Mouse (Mus musculus) stomach, embryonic 15.5 days (tissue): ENCODE measurements at regions not wholly inside any gene's neighbourhood (a gene's known extent, or its start where the extent isn't known, plus 50 kb on each side); places are given as distances from the start of the nearest gene placed in this dataset.

Source experiments
- ATAC-seq: fragments of 200-750 bp; cut with Nextera tagmentation; 2 replicates; pipeline ENCODE4 v1.8.0; 2017; ENCODE audit warnings: low read depth, moderate number of reproducible peaks, moderate TSS enrichment; ENCODE audit not compliant: insufficient read depth, low FRiP score
- H3K27ac ChIP-seq: fragments of 300-500 bp; sonication (generic); 2 replicates; pipeline ENCODE4 v1.5.1; 2015; ENCODE audit warnings: mild to moderate bottlenecking, inconsistent platforms
- H3K27me3 ChIP-seq: fragments of 300-500 bp; sonication (generic); replicated peaks from 2 replicates; pipeline ENCODE4 v1.6.1; 2015; ENCODE audit warnings: inconsistent platforms
- H3K36me3 ChIP-seq: fragments of 300-500 bp; sonication (generic); 2 replicates; pipeline ENCODE4 v1.6.1; 2015; ENCODE audit warnings: inconsistent platforms
- H3K4me1 ChIP-seq: fragments of 300-500 bp; sonication (generic); 2 replicates; pipeline ENCODE4 v1.6.1; 2015; ENCODE audit warnings: inconsistent platforms
- H3K4me2 ChIP-seq: fragments of 300-500 bp; sonication (generic); 2 replicates; pipeline ENCODE4 v1.6.1; 2015; ENCODE audit warnings: mild to moderate bottlenecking, inconsistent platforms
- H3K4me3 ChIP-seq: fragments of 300-500 bp; sonication (generic); replicated peaks from 2 replicates; pipeline ENCODE4 v1.5.1; 2015; ENCODE audit warnings: inconsistent platforms
- H3K9ac ChIP-seq: fragments of 300-500 bp; sonication (generic); 2 replicates; pipeline ENCODE4 v1.6.1; 2015; ENCODE audit warnings: inconsistent platforms
- H3K9me3 ChIP-seq: fragments of 300-500 bp; sonication (generic); 2 replicates; pipeline ENCODE4 v1.6.1; 2016; ENCODE audit warnings: inconsistent platforms
- WGBS: fragments of 180-500 bp; shearing (Covaris S2); methylation state at CpG from one replicate; pipeline ENCODE4 v1.1.7; 2015; 5-methylcytosine and 5-hydroxymethylcytosine counted together

- no peak for ATAC-seq
- 59% methylated on average over 6 of the region's 6 CpGs for WGBS
These were observed 673.5 kb downstream of the Olfm4 start for GRCm38 (mm10) chr14:80657408-80657807.

GRCm38 (mm10) chr14:80682876-80683275 is 699.0 kb downstream of the Olfm4 start:
- Histone ChIP-seq H3K9me3 (no peaks in the 10 kb centered on the region), H3K4me1 (no peaks in the 10 kb centered on the region), H3K27ac (no peak overlapping the region), H3K4me2 (no peak overlapping the region), H3K36me3 (no peaks in the 10 kb centered on the region), H3K27me3 (no peaks in the 10 kb centered on the region), H3K4me3 (no peak overlapping the region), H3K9ac (no peak overlapping the region)
- 50% methylated on average over 1 of the region's 1 CpGs for WGBS
- ATAC-seq: no peak; the same call in 1 of the 2 replicates

More at GRCm38 (mm10) chr14:80657408-80657807, 673.5 kb downstream of the Olfm4 start:
- Histone ChIP-seq H3K27ac (no peak overlapping the region), H3K4me2 (no peak overlapping the region), H3K4me3 (no peak overlapping the region), H3K9me3 (no peaks in the 10 kb centered on the region), H3K27me3 (no peaks in the 10 kb centered on the region), H3K9ac (no peak overlapping the region), H3K4me1 (no peaks in the 10 kb centered on the region), H3K36me3 (no peaks in the 10 kb centered on the region)

GRCm38 (mm10) chr14:80683282-80683681 is 699.4 kb downstream of the Olfm4 start:
- no peak overlapping the region for H3K4me2 ChIP-seq
- no peak overlapping the region for H3K9ac ChIP-seq

GRCm38 (mm10) chr14:80683703-80684102 is 699.8 kb downstream of the Olfm4 start:
- H3K36me3 ChIP-seq: no peaks in the 10 kb centered on the region
- WGBS: 65% methylated on average over 6 of the region's 6 CpGs
- ATAC-seq: no peak
- no peak overlapping the region for H3K4me2 ChIP-seq
- no peak overlapping the region for H3K4me3 ChIP-seq
- H3K9ac ChIP-seq: no peak overlapping the region
- no peaks in the 10 kb centered on the region for H3K27me3 ChIP-seq
- H3K4me1 ChIP-seq: no peaks in the 10 kb centered on the region
- no peaks in the 10 kb centered on the region for H3K9me3 ChIP-seq
- no peak overlapping the region for H3K27ac ChIP-seq

More at GRCm38 (mm10) chr14:80683282-80683681, 699.4 kb downstream of the Olfm4 start:
- H3K27ac ChIP-seq: no peak overlapping the region
- 0 out of 2 replicates have a peak, but pooled peaks have one; percentile 35 for ATAC-seq
- H3K9me3 ChIP-seq: no peaks in the 10 kb centered on the region
- H3K4me3 ChIP-seq: no peak overlapping the region
- H3K36me3 ChIP-seq: no peaks in the 10 kb centered on the region
- H3K27me3 ChIP-seq: no peaks in the 10 kb centered on the region
- H3K4me1 ChIP-seq: no peaks in the 10 kb centered on the region
- 58% methylated on average over 7 of the region's 7 CpGs for WGBS

GRCm38 (mm10) chr14:80690476-80690875 is 706.6 kb downstream of the Olfm4 start:
- H3K4me2 ChIP-seq: no peak overlapping the region
- WGBS: 11% methylated on average over 1 of the region's 1 CpGs
- H3K9ac ChIP-seq: no peak overlapping the region
- no peaks in the 10 kb centered on the region for H3K9me3 ChIP-seq
- ATAC-seq: no peak
- H3K4me3 ChIP-seq: no peak overlapping the region
- H3K27me3 ChIP-seq: no peaks in the 10 kb centered on the region
- H3K4me1 ChIP-seq: no peaks in the 10 kb centered on the region
- no peaks in the 10 kb centered on the region for H3K36me3 ChIP-seq
- no peak overlapping the region for H3K27ac ChIP-seq

GRCm38 (mm10) chr14:80722766-80723531 is 739.1 kb downstream of the Olfm4 start:
- Histone ChIP-seq H3K4me2 (no peak overlapping the region), H3K27ac (no peak overlapping the region)

GRCm38 (mm10) chr14:80731194-80731593 is 747.3 kb downstream of the Olfm4 start:
- ATAC-seq: no peak
- Histone ChIP-seq H3K9ac (no peak overlapping the region), H3K9me3 (no peaks in the 10 kb centered on the region), H3K4me1 (no peaks in the 10 kb centered on the region), H3K4me3 (no peak overlapping the region), H3K36me3 (no peaks in the 10 kb centered on the region), H3K27ac (no peak overlapping the region), H3K27me3 (no peaks in the 10 kb centered on the region), H3K4me2 (no peak overlapping the region)
- WGBS: 71% methylated on average over 5 of the region's 5 CpGs

More at GRCm38 (mm10) chr14:80722766-80723531, 739.1 kb downstream of the Olfm4 start:
- 64% methylated on average over 4 of the region's 4 CpGs for WGBS
- Histone ChIP-seq H3K4me3 (no peak overlapping the region), H3K9me3 (no peaks in the 10 kb centered on the region), H3K9ac (no peak overlapping the region), H3K4me1 (no peaks in the 10 kb centered on the region), H3K27me3 (no peaks in the 10 kb centered on the region), H3K36me3 (no peaks in the 10 kb centered on the region)
- no peak for ATAC-seq
